Mouse (Mus musculus): ENCODE measurements around the gene Sike1. TPM values are rescaled to one million over a fixed set of nuclear protein-coding genes. Genes with fewer than 3 reads are reported as not detected.

Gene Sike1
- total RNA-seq (2017): 40.9 to 131 TPM (median 46.6 TPM) in 3 replicates

- ATAC-seq (replicated peaks; ENCODE audit: insufficient number of reproducible peaks, low FRiP score, low TSS enrichment, poor library complexity, severe bottlenecking): peak; percentile 97
Observed at GRCm38 (mm10) chr3:102995605-102996321, at the start of gene Sike1. TSS of gene Sike1 (plus strand) at chr3:102995708.

- no peak for ATAC-seq (replicated peaks; ENCODE audit: insufficient number of reproducible peaks, low FRiP score, low TSS enrichment, poor library complexity, severe bottlenecking)
Observed at GRCm38 (mm10) chr3:102946312-102946711, 49.2 kb upstream of the Sike1 start.

DNA sequence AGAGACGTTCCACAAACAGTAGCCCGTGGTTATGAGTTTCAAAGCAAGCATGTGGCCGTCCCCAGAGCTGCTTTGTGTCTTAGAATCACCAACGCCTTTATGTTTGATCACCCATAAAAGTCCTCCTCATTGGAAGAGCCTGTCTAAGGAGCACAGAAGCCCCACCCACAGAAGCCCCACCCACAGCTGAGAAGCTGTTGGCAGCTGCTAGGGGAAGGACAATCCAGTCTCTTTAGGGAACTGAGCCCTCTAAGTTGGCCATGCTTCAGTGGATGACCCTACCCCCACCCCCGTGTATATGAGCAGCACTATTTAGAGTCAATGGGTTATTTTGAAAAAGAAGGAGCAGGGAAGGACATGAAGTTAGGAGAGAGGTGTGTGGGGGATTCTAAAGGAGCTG lies 48.6 kb upstream of the Sike1 start:
- no peak for ATAC-seq (replicated peaks; ENCODE audit: insufficient number of reproducible peaks, low FRiP score, low TSS enrichment, poor library complexity, severe bottlenecking)

GRCm38 (mm10) chr3:102954476-102954875 lies 41.0 kb upstream of the Sike1 start:
- no peak for ATAC-seq (replicated peaks; ENCODE audit: insufficient number of reproducible peaks, low FRiP score, low TSS enrichment, poor library complexity, severe bottlenecking)

GRCm38 (mm10) chr3:102955143-102955542 lies 40.4 kb upstream of the Sike1 start:
- ATAC-seq (replicated peaks; ENCODE audit: insufficient number of reproducible peaks, low FRiP score, low TSS enrichment, poor library complexity, severe bottlenecking): no peak

DNA sequence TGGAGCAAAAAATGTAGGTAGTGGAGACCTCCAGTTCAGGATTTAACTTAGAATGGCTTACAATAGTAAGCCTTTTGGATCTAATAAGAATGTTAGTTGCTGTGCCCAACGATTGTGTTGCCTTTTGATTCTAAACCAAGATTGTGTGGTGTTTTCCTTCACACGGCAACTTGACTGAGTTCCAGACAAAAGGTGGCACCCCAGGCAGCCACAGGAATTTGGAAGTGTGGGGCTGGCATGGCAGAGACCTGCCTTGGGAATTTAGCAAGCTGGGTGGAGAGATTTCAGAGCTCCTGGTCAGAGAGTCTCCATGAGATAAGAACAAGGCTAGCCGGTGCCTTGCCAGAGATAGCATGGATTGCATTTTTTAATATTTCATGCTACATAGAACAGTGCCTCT lies 39.9 kb upstream of the Sike1 start:
- no peak for ATAC-seq (replicated peaks; ENCODE audit: insufficient number of reproducible peaks, low FRiP score, low TSS enrichment, poor library complexity, severe bottlenecking)

GRCm38 (mm10) chr3:102964033-102964432 lies 31.5 kb upstream of the Sike1 start, which contains the start of gene Nr1h5:
TSS of gene Nr1h5 (minus strand) at chr3:102964133.
- ATAC-seq (replicated peaks; ENCODE audit: insufficient number of reproducible peaks, low FRiP score, low TSS enrichment, poor library complexity, severe bottlenecking): no peak

- ATAC-seq (replicated peaks; ENCODE audit: insufficient number of reproducible peaks, low FRiP score, low TSS enrichment, poor library complexity, severe bottlenecking): no peak
Observed at GRCm38 (mm10) chr3:102970067-102970466, 25.4 kb upstream of the Sike1 start.

- ATAC-seq (replicated peaks; ENCODE audit: insufficient number of reproducible peaks, low FRiP score, low TSS enrichment, poor library complexity, severe bottlenecking): no peak
Observed at GRCm38 (mm10) chr3:102970508-102970907, 25.0 kb upstream of the Sike1 start.

GRCm38 (mm10) chr3:102976906-102977305 lies 18.6 kb upstream of the Sike1 start:
- no peak for ATAC-seq (replicated peaks; ENCODE audit: insufficient number of reproducible peaks, low FRiP score, low TSS enrichment, poor library complexity, severe bottlenecking)

GRCm38 (mm10) chr3:102979550-102980348 lies 15.8 kb upstream of the Sike1 start:
- ATAC-seq (replicated peaks; ENCODE audit: insufficient number of reproducible peaks, low FRiP score, low TSS enrichment, poor library complexity, severe bottlenecking): no peak

- ATAC-seq (replicated peaks; ENCODE audit: insufficient number of reproducible peaks, low FRiP score, low TSS enrichment, poor library complexity, severe bottlenecking): no peak
Observed at GRCm38 (mm10) chr3:102980349-102980736, 15.2 kb upstream of the Sike1 start.

- ATAC-seq (replicated peaks; ENCODE audit: insufficient number of reproducible peaks, low FRiP score, low TSS enrichment, poor library complexity, severe bottlenecking): no peak
Observed at GRCm38 (mm10) chr3:102991041-102991440, 4.5 kb upstream of the Sike1 start.

GRCm38 (mm10) chr3:102992936-102993335 lies 2.6 kb upstream of the Sike1 start:
- ATAC-seq (replicated peaks; ENCODE audit: insufficient number of reproducible peaks, low FRiP score, low TSS enrichment, poor library complexity, severe bottlenecking): no peak

DNA sequence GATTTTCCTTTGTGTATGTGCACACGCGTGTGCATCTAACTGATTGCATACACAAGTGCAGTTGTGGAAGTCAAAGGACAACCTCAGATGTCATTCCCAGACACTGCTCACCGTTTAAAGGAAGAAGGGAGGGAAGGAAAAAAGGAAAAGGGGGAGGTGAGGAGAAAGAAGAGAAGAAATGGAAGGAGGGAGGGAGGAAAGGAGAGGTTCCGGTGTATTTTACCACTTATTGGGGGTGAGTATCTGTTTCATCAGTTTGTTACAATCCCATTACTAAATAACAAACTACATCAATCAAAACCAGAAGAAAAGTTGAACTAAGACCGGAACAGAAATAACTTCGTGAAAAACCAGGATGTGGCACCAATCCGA lies 289 bp upstream of the Sike1 start:
- ATAC-seq (replicated peaks; ENCODE audit: insufficient number of reproducible peaks, low FRiP score, low TSS enrichment, poor library complexity, severe bottlenecking): no peak

- ATAC-seq (replicated peaks; ENCODE audit: insufficient number of reproducible peaks, low FRiP score, low TSS enrichment, poor library complexity, severe bottlenecking): no peak
Observed at GRCm38 (mm10) chr3:102997036-102997435, 1.5 kb downstream of the Sike1 start.

- no peak for ATAC-seq (replicated peaks; ENCODE audit: insufficient number of reproducible peaks, low FRiP score, low TSS enrichment, poor library complexity, severe bottlenecking)
Observed at GRCm38 (mm10) chr3:102997591-102997990, 2.1 kb downstream of the Sike1 start.

DNA sequence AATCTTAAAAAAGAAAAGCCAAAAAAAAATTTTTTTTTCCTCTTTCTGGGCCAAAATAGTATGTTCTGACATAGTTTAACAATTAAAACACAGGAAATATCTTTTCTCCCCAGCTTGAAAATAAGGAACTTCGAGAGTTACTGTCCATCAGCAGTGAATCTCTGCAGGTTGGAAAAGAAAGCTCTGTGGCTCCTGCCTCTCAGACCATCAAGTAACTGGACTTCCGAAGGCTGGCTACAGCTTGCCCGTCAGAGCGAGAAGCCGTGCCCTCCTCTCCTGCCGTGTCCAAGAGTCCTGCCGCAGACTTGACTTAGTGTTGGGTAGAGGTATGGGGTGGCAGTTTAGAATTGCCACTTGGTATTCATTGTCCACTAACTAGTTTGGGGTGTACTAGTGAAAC lies 6.1 kb downstream of the Sike1 start:
- no peak for ATAC-seq (replicated peaks; ENCODE audit: insufficient number of reproducible peaks, low FRiP score, low TSS enrichment, poor library complexity, severe bottlenecking)

DNA sequence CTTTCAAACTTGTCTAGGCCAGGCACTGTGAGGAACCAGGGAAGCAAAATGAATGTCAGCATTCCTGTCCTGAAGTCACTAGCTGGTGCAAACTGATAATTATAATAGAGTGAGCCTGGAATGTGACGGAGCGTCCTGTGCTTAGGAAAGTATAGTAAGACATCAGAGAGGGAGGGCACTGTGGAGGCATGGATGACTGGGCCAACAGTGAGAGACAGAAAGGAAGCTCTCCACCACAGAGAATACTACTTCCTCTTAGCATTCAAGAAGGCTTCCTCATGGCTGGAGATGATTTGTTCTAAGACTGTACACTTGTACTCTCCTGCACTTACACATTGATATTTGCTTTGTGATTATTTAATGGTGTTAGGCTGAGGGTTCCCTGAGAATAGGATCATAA lies 21.8 kb downstream of the Sike1 start:
- ATAC-seq (replicated peaks; ENCODE audit: insufficient number of reproducible peaks, low FRiP score, low TSS enrichment, poor library complexity, severe bottlenecking): peak; percentile 38; the same call in 1 of the 2 replicates

- ATAC-seq (replicated peaks; ENCODE audit: insufficient number of reproducible peaks, low FRiP score, low TSS enrichment, poor library complexity, severe bottlenecking): no peak
Observed at GRCm38 (mm10) chr3:103019462-103019861, 24.0 kb downstream of the Sike1 start.
